Mouse (Mus musculus) stomach, embryonic 14.5 days (tissue): ENCODE data around the gene Fam227b. TPM values are rescaled to one million over a fixed set of nuclear protein-coding genes. Genes with fewer than 3 reads are reported as not detected.

ENCODE experiments used
- ATAC-seq: fragments of 200-750 bp; cut with Nextera tagmentation; 2 replicates; pipeline ENCODE4 v1.8.0; 2017; ENCODE audit warnings: low read depth, moderate TSS enrichment; ENCODE audit not compliant: insufficient number of reproducible peaks, insufficient read depth, low FRiP score
- H3K27ac ChIP-seq: fragments of 300-500 bp; sonication (generic); 2 replicates; pipeline ENCODE4 v1.5.1; 2014; ENCODE audit warnings: mild to moderate bottlenecking, low read length, moderate library complexity, mixed read lengths
- H3K27me3 ChIP-seq: fragments of 300-500 bp; sonication (generic); 2 replicates; pipeline ENCODE4 v1.6.1; 2014; ENCODE audit warnings: low read length, control low read depth, mixed read lengths; ENCODE audit not compliant: control insufficient read depth, insufficient read depth
- H3K36me3 ChIP-seq: fragments of 300-500 bp; sonication (generic); 2 replicates; pipeline ENCODE4 v1.6.1; 2014; ENCODE audit warnings: mild to moderate bottlenecking, control low read depth, low read length, moderate library complexity, mixed read lengths; ENCODE audit not compliant: control insufficient read depth, insufficient read depth
- H3K4me1 ChIP-seq: fragments of 300-500 bp; sonication (generic); 2 replicates; pipeline ENCODE4 v1.6.1; 2014; ENCODE audit warnings: low read length, control low read depth, mixed read lengths; ENCODE audit not compliant: control insufficient read depth, insufficient read depth
- H3K4me2 ChIP-seq: fragments of 300-500 bp; sonication (generic); replicated peaks from 2 replicates; pipeline ENCODE4 v1.6.1; 2014; ENCODE audit warnings: low read depth, low read length, control low read depth
- H3K4me3 ChIP-seq: fragments of 300-500 bp; sonication (generic); 2 replicates; pipeline ENCODE4 v1.5.1; 2014; ENCODE audit warnings: low read depth, low read length, control low read depth
- H3K9ac ChIP-seq: fragments of 300-500 bp; sonication (generic); replicated peaks from 2 replicates; pipeline ENCODE4 v1.6.1; 2014; ENCODE audit warnings: low read depth, mild to moderate bottlenecking, control low read depth, low read length, moderate library complexity, mixed read lengths
- H3K9me3 ChIP-seq: fragments of 300-500 bp; sonication (generic); 2 replicates; pipeline ENCODE4 v1.6.1; 2016; ENCODE audit warnings: low read depth, low read length, control low read depth; ENCODE audit not compliant: control insufficient read depth
- WGBS: fragments of 180-500 bp; shearing (Covaris S2); extraction: QIAGEN DNeasy Blood & Tissue Kit; methylation state at CpG from one replicate; pipeline ENCODE4 v1.1.7; 2014; 5-methylcytosine and 5-hydroxymethylcytosine counted together
- polyA plus RNA-seq: library from polyadenylated mRNA; unstranded; fragments of >200 nt; fragmentation: Nextera tagmentation; extraction: Ambion mirVana; gene quantifications from 2 replicates; pipeline ENCODE4 v1.2.1, GENCODE M21; 2014

Fam227b gene
- polyA plus RNA-seq, 1 experiment from 2014 or later, result not detected

DNA sequence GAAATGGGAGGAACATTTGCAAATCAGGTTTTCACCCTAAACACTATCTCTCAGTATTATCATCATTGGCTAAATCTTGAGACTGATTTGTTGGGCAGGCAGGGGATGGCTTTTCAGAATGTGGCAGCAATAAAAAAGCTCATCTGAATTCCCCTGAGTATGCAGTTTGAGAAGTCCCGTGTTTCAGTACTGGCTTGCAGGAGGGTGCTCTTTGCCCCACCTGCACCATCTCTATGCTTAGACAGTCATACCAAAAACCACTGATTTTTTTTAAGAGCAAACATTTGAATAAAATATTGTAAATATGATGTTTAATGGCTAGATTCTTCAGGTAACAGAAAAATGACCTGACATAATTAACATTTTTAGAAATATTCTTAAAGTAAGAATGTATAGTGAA is 82.1 kb downstream of the Fam227b start:
- H3K4me2 ChIP-seq, result no peak overlapping the region
- 77% methylated on average over 1 of the region's 1 CpGs for WGBS
- no peaks in the 10 kb centered on the region for H3K27me3 ChIP-seq
- no peaks in the 10 kb centered on the region for H3K9me3 ChIP-seq
- ATAC-seq, result no peak
- no peaks in the 10 kb centered on the region for H3K36me3 ChIP-seq
- H3K4me3 ChIP-seq, result no peak overlapping the region
- no peak overlapping the region for H3K9ac ChIP-seq
- no peak overlapping the region for H3K27ac ChIP-seq
- no peaks in the 10 kb centered on the region for H3K4me1 ChIP-seq

DNA sequence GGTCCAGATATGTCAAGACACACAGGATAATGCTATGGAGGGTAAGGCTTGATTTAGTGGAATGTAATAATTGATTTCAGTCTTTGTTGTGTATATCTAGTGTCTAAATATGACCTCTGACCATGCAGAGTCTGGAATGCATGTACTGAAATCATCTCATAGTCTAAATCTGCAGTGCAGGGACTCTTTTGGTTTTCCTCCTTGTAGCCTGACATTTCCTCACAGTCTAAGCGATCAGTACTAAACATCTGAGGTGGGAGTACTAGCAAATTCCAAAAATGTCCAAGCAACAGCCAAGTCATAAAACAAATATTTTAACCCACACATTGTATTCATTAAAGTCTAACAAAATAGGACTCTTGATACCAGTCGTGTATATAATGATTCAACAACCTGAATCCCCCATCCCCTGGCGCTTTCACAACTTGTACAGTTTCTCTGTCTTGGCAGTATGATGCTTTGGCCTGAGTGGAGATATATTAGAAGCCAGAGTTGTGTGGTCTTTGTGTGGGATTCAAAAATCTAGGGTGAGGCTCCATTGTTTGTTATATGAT is 86.4 kb downstream of the Fam227b start:
- 72% methylated on average over 3 of the region's 3 CpGs for WGBS
- no peak for ATAC-seq
- H3K36me3 ChIP-seq, result no peaks in the 10 kb centered on the region
- H3K4me1 ChIP-seq, result peaks cover 4% of the 10 kb centered on the region; the same call in 1 of the 2 replicates
- H3K27me3 ChIP-seq, result no peaks in the 10 kb centered on the region
- H3K27ac ChIP-seq, result no peak overlapping the region
- H3K4me2 ChIP-seq, result no peak overlapping the region
- no peak overlapping the region for H3K9ac ChIP-seq
- no peak overlapping the region for H3K4me3 ChIP-seq
- H3K9me3 ChIP-seq, result no peaks in the 10 kb centered on the region

DNA sequence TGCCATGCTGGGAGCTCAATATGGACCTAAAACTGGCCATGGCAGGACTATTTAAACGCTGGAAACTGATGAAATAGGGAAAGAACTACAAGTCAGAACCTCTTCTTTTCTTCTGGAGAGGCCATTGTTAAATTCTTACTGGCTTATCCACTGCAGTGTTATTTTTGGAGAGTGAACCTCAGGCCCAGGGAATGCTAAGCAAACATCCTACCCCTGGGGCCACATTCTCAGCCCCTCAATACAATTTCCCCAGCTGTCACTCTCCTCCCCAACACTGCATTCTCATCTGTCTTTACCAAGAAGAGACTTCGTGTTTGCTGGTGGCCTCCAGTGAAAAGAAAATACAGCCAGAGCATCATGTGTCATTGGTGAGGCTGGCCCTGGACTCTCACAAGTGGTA is 87.0 kb downstream of the Fam227b start:
- H3K36me3 ChIP-seq, result no peaks in the 10 kb centered on the region
- H3K4me2 ChIP-seq, result no peak overlapping the region
- ATAC-seq, result no peak
- no peaks in the 10 kb centered on the region for H3K9me3 ChIP-seq
- no peaks in the 10 kb centered on the region for H3K27me3 ChIP-seq
- H3K4me1 ChIP-seq, result peaks cover 4% of the 10 kb centered on the region; the same call in 1 of the 2 replicates
- H3K9ac ChIP-seq, result no peak overlapping the region
- no peak overlapping the region for H3K27ac ChIP-seq
- H3K4me3 ChIP-seq, result no peak overlapping the region
- 50% methylated on average over 2 of the region's 2 CpGs for WGBS

DNA sequence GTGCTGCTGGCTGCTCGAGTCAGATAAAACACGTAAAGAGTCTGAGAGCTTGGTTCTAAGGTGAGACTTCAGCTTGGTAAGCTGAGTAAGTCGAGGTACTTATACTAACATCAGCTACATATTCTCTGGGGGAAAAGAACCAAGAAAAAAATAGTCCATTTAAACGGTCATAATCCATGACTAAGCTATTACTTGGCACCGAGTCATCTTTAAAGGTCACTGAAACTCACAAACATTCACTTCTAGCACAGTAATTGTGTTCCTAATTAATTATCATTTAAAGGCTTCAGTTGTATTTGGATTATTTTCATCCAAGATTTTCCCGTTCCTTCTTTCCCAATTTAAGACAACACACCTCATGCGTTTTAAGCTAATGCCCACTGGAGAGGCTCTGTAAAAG is 88.9 kb downstream of the Fam227b start:
- no peak overlapping the region for H3K9ac ChIP-seq
- ATAC-seq, result no peak
- H3K4me3 ChIP-seq, result no peak overlapping the region
- H3K4me2 ChIP-seq, result no peak overlapping the region
- peaks cover 4% of the 10 kb centered on the region; the same call in 1 of the 2 replicates for H3K4me1 ChIP-seq
- no peaks in the 10 kb centered on the region for H3K27me3 ChIP-seq
- H3K36me3 ChIP-seq, result no peaks in the 10 kb centered on the region
- WGBS, result 66% methylated on average over 7 of the region's 7 CpGs
- no peak overlapping the region for H3K27ac ChIP-seq
- H3K9me3 ChIP-seq, result no peaks in the 10 kb centered on the region

DNA sequence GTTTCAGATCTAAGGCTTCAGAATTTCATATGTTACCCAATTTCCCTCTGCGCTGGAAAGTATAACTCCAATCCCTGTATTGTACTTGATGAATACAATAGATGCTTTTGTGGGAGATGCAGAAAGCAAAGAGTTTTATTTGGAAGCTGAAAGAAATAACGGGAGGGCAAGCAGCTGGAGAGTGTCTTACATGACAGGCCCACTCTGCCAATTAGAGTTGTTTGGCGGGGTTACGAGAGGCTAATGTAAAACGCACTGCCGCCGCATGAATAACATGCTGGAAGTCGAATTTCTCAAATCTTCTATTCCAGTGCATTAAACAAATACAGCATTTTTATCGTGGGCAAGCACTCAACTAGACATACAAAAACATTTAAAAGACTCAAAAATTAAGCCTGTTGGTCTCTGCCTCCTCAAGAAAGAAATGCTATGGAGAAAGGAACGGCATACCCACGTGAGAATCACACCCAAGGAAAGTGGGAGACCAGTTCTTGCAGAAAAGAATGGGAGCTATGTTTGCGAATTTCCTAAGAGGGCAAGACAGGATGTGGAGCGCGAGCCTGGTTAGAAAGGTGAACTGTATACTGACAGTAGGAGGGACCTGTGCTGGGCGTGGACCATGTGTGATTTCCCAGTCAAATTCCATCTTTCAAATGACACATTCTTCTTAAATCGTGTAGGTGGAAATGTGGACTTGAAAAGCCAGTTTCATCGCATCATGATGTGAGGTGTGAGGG is 90.6 kb downstream of the Fam227b start:
- no peaks in the 10 kb centered on the region for H3K27me3 ChIP-seq
- no peaks in the 10 kb centered on the region for H3K9me3 ChIP-seq
- H3K4me1 ChIP-seq, result peaks cover 4% of the 10 kb centered on the region; the same call in 1 of the 2 replicates
- H3K9ac ChIP-seq, result no peak overlapping the region
- no peaks in the 10 kb centered on the region for H3K36me3 ChIP-seq
- 34% methylated on average over 17 of the region's 17 CpGs for WGBS
- H3K4me3 ChIP-seq, result no peak overlapping the region
- ATAC-seq, result peak; percentile 67; the same call in 1 of the 2 replicates
- H3K4me2 ChIP-seq, result 0 out of 2 replicates have a peak overlapping the region, but pooled peaks have one; percentile 6
- peak overlapping the region; percentile 74; the same call in 1 of the 2 replicates for H3K27ac ChIP-seq

DNA sequence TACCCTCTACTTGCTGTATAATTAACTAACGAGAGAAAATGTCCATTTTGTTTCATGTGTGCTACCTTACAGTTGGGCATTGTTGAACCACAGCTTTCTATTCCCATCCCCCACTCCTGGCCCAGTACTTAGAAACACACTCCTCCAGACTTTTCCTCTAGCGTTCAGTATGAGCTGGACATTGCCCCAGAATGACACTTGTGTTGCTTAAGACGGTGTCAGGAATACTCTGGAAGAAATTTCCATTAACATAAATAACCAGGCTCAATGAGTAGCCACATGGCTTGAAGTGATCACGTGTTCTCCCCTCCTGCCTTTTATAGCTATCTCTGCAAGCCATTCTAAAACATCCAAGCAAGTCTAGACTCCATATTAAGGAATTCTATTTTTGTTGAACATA is 91.2 kb downstream of the Fam227b start:
- Histone ChIP-seq H3K36me3 (no peaks in the 10 kb centered on the region), H3K9me3 (no peaks in the 10 kb centered on the region), H3K27me3 (no peaks in the 10 kb centered on the region), H3K27ac (peak overlapping the region; percentile 74; the same call in 1 of the 2 replicates), H3K4me3 (no peak overlapping the region), H3K4me2 (0 out of 2 replicates have a peak overlapping the region, but pooled peaks have one; percentile 6), H3K9ac (no peak overlapping the region), H3K4me1 (peaks cover 4% of the 10 kb centered on the region)
- peak; percentile 65; the same call in 1 of the 2 replicates for ATAC-seq
- 42% methylated on average over 4 of the region's 4 CpGs for WGBS

DNA sequence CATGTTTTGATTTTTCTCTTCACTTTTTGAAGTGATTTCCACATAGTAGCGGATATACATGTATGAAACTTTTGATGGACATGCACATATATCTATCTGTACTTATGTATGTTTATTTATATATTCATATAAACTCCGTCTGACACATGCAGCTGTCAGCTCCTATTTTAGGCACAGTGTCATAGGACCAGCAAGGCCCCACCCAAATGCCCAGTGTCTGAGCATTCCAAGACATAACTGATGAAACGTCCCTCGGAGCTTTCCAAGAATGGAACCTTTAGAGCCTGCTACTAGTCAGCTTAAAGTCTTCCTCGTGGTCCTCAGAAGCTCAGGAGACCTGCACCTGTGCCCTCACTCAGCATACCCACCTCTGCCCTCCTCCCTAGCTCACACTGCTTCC is 98.1 kb downstream of the Fam227b start:
- Histone ChIP-seq H3K27me3 (no peaks in the 10 kb centered on the region), H3K4me1 (no peaks in the 10 kb centered on the region; the same call in 1 of the 2 replicates), H3K9me3 (no peaks in the 10 kb centered on the region), H3K27ac (no peak overlapping the region), H3K36me3 (no peaks in the 10 kb centered on the region), H3K4me2 (no peak overlapping the region), H3K4me3 (no peak overlapping the region), H3K9ac (no peak overlapping the region)
- WGBS, result 54% methylated on average over 5 of the region's 5 CpGs
- no peak for ATAC-seq

DNA sequence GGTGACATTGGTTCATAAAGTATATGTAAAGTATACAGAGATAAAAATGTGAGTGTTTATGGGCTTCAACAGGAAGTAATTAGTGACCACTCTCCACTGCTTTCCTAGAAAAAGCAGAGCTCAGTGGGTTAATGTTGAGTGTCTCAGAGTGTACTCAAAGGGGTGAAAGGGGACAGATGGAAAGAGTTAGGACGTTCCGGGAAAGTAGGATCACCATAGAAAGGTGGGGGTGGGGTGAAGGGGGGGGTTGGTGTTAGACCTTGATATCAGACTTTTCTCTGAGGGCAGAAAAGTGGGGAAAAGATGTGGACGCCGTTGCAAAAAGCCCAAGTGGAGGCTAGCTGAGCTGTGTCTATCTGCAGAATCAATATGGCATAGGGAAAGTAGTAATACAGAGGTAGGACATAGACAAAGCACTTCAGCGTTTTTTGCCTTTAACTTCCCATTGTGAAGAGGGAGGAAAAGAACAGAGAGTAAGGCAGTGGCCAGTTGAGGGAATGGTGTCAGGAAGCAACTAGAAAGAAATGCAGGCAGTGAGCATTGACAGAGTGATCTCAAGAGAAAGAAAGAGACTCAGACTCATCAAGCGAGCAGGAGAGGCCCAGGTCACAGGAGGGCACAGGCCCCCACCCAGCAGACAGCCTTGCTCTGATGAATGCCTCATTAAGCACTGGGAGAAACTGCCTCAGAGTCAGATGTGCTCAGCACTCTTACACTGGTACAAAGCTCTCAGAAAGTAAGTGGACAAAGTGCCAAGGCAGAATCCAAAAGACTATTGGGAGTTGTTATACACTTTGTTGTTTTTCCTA is 98.9 kb downstream of the Fam227b start:
- Histone ChIP-seq H3K9me3 (no peaks in the 10 kb centered on the region), H3K27ac (no peak overlapping the region), H3K27me3 (no peaks in the 10 kb centered on the region), H3K4me3 (no peak overlapping the region), H3K9ac (no peak overlapping the region), H3K36me3 (no peaks in the 10 kb centered on the region), H3K4me1 (no peaks in the 10 kb centered on the region; the same call in 1 of the 2 replicates), H3K4me2 (no peak overlapping the region)
- no peak for ATAC-seq
- 34% methylated on average over 6 of the region's 6 CpGs for WGBS
